25 mouse cellular contexts compared by ENCODE assay signal in the genomic region with DNA sequence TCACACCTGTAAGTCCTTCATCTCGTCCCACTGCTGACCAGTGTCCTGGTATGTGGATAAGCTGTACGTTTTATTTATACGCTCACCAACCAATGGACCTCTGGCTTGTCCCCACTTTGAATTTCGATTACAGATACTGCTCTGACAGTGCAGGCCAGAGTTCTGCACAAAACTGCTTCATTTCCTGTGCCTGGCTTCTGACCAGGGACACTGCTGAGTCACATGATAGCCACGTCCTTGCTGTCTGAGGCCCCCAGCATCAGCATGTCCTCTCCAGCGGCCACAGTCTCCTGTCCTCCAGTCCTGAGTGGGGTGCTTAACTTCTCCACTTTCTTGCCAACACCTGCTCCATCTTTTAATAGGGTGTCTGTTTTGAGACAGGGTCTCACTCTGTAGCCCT. TPM values are rescaled to one million over a fixed set of nuclear protein-coding genes. Genes with fewer than 3 reads are reported as not detected.
DNase-seq lines count a peak whose midpoint lies in the region; ATAC-seq and TF ChIP-seq lines count a peak whose summit lies in the region.
"Had no signal": no experiment of that assay in that cellular context is flagged by ENCODE, and none has a peak within 500 bp of the region (broad histone marks: within the 10 kb centered on the region; RNA-seq: fewer than 3 reads in every experiment).

No protein-coding gene starts in this region.

- WGBS in liver, embryonic 11.5 days: 65% methylated on average over 6 of the region's 6 CpGs
- WGBS in liver, postnatal 0 days (ENCODE audit: insufficient replicate concordance): 60% methylated on average over 6 of the region's 6 CpGs
- 81% methylated on average over 6 of the region's 6 CpGs for WGBS in midbrain, embryonic 10.5 days
- WGBS in midbrain, embryonic 14.5 days: 78% methylated on average over 6 of the region's 6 CpGs

- H3K9ac ChIP-seq in liver, embryonic 11.5 days (ENCODE audit: low read depth, low read length): no peak overlapping the region
- no peak overlapping the region for H3K9ac ChIP-seq in liver, postnatal 0 days (replicated peaks)
- H3K9ac ChIP-seq in midbrain, embryonic 14.5 days (replicated peaks; ENCODE audit: low read length): no peak overlapping the region
- H3K9ac ChIP-seq: hindbrain, embryonic 15.5 days; kidney, embryonic 15.5 days had no signal

- H3K4me3 ChIP-seq in liver, embryonic 11.5 days (ENCODE audit: low read depth, low read length): no peak overlapping the region
- H3K4me3 ChIP-seq in liver, postnatal 0 days (ENCODE audit: low read depth, low read length): no peak overlapping the region
- no peak overlapping the region for H3K4me3 ChIP-seq in G1E (ENCODE audit: low read depth, low read length)
- no peak overlapping the region for H3K4me3 ChIP-seq in midbrain, embryonic 10.5 days
- H3K4me3 ChIP-seq in midbrain, embryonic 14.5 days (replicated peaks; ENCODE audit: low read depth, low read length): no peak overlapping the region
- H3K4me3 ChIP-seq: erythroblast, embryonic 14.5 days; hindbrain, embryonic 10.5 days; hindbrain, embryonic 15.5 days; kidney, embryonic 15.5 days had no signal

- no peak for ATAC-seq in liver, embryonic 11.5 days (replicated peaks; ENCODE audit: low FRiP score)
- ATAC-seq in liver, postnatal 0 days: no peak
- ATAC-seq in G1E (ENCODE audit: extremely low read depth, insufficient number of reproducible peaks, low FRiP score, poor library complexity, severe bottlenecking): peak; percentile 34
- no peak for ATAC-seq in midbrain, embryonic 14.5 days (ENCODE audit: low FRiP score, low TSS enrichment)
- ATAC-seq: forebrain, embryonic 16.5 days; inflammation-experienced regulatory T-cells, adult 6 months; midbrain, embryonic 16.5 days; Patski had no signal

- no peaks in the 10 kb centered on the region for H3K4me1 ChIP-seq in liver, embryonic 11.5 days (replicated peaks; ENCODE audit: control insufficient read depth, insufficient read depth, low read length)
- H3K4me1 ChIP-seq in liver, postnatal 0 days (ENCODE audit: insufficient read depth): no peaks in the 10 kb centered on the region
- H3K4me1 ChIP-seq in G1E (ENCODE audit: insufficient read depth, low read depth, low read length): peaks cover 7% of the 10 kb centered on the region; the same call in 1 of the 2 replicates
- H3K4me1 ChIP-seq in midbrain, embryonic 10.5 days: peaks cover 4% of the 10 kb centered on the region; the same call in 1 of the 2 replicates
- H3K4me1 ChIP-seq in midbrain, embryonic 14.5 days (ENCODE audit: control insufficient read depth, insufficient read depth, low read length): no peaks in the 10 kb centered on the region
- H3K4me1 ChIP-seq: hindbrain, embryonic 10.5 days; hindbrain, embryonic 15.5 days; kidney, embryonic 15.5 days had no signal

- peak; percentile 18 for DNase-seq in liver, embryonic 11.5 days (ENCODE audit: low spot score)
- DNase-seq in liver, postnatal 0 days: no peak
- DNase-seq in G1E (ENCODE audit: low spot score): no peak
- peak; percentile 65 for DNase-seq in adrenal gland, postnatal 10 days
- no peak for DNase-seq in midbrain, embryonic 10.5 days (ENCODE audit: low spot score)
- DNase-seq in left cerebral cortex, postnatal 36 days (ENCODE audit: low spot score in 2 of 2): no peak
- DNase-seq in midbrain, embryonic 14.5 days: no peak
- DNase-seq: cerebellum, adult 18-20 months; cerebellum, postnatal 14 days; kidney, adult 11 months; kidney, postnatal 25 days; lung, postnatal 4 days; right cerebral cortex, postnatal 25 days; spleen, adult 18-20 months; thymus, adult 2 months; thymus, postnatal 36 days had no signal

- TF ChIP-seq EP300 in liver, postnatal 0 days (IDR thresholded peaks at IDR 0.05; ENCODE audit: low read depth): no peak

- H3K4me2 ChIP-seq in liver, embryonic 11.5 days: no peak overlapping the region
- no peak overlapping the region for H3K4me2 ChIP-seq in liver, postnatal 0 days (ENCODE audit: low read depth, low read length)
- no peak overlapping the region for H3K4me2 ChIP-seq in midbrain, embryonic 14.5 days (ENCODE audit: low read length)
- H3K4me2 ChIP-seq: hindbrain, embryonic 15.5 days; kidney, embryonic 15.5 days had no signal

- no peaks in the 10 kb centered on the region for H3K36me3 ChIP-seq in liver, embryonic 11.5 days (ENCODE audit: control insufficient read depth, insufficient read depth, low read length)
- no peaks in the 10 kb centered on the region for H3K36me3 ChIP-seq in liver, postnatal 0 days (replicated peaks; ENCODE audit: insufficient read depth, low read length)
- no peaks in the 10 kb centered on the region for H3K36me3 ChIP-seq in G1E (replicated peaks)
- no peaks in the 10 kb centered on the region for H3K36me3 ChIP-seq in midbrain, embryonic 10.5 days
- H3K36me3 ChIP-seq in midbrain, embryonic 14.5 days (ENCODE audit: control insufficient read depth, insufficient read depth, low read length): no peaks in the 10 kb centered on the region
- H3K36me3 ChIP-seq: hindbrain, embryonic 10.5 days; hindbrain, embryonic 15.5 days; kidney, embryonic 15.5 days had no signal

- no peaks in the 10 kb centered on the region for H3K9me3 ChIP-seq in liver, embryonic 11.5 days (ENCODE audit: control insufficient read depth, low read length)
- H3K9me3 ChIP-seq in liver, postnatal 0 days (ENCODE audit: low read length): no peaks in the 10 kb centered on the region
- no peaks in the 10 kb centered on the region for H3K9me3 ChIP-seq in G1E (replicated peaks)
- no peaks in the 10 kb centered on the region for H3K9me3 ChIP-seq in midbrain, embryonic 10.5 days (replicated peaks)
- no peaks in the 10 kb centered on the region for H3K9me3 ChIP-seq in midbrain, embryonic 14.5 days (ENCODE audit: control insufficient read depth, low read length)
- H3K9me3 ChIP-seq: hindbrain, embryonic 10.5 days; hindbrain, embryonic 15.5 days; kidney, embryonic 15.5 days had no signal

- no peak for TF ChIP-seq CTCF in liver, postnatal 0 days (IDR thresholded peaks at IDR 0.05; ENCODE audit: low read depth)
- no peak for TF ChIP-seq CTCF in G1E (IDR thresholded peaks at IDR 0.05; ENCODE audit: low read depth, low read length)

- no peak overlapping the region for H3K27ac ChIP-seq in liver, embryonic 11.5 days (ENCODE audit: low read depth, low read length)
- no peak overlapping the region for H3K27ac ChIP-seq in liver, postnatal 0 days (ENCODE audit: low read depth)
- no peak overlapping the region for H3K27ac ChIP-seq in midbrain, embryonic 10.5 days (replicated peaks)
- H3K27ac ChIP-seq in midbrain, embryonic 14.5 days (replicated peaks; ENCODE audit: low read depth, low read length): no peak overlapping the region
- H3K27ac ChIP-seq: hindbrain, embryonic 10.5 days; hindbrain, embryonic 15.5 days; kidney, embryonic 15.5 days had no signal

- intact Hi-C loops in left cerebral cortex, postnatal 36 days (cut with DNase I): no loop called here

- H3K27me3 ChIP-seq in liver, embryonic 11.5 days (replicated peaks; ENCODE audit: control insufficient read depth, insufficient read depth, low read length): no peaks in the 10 kb centered on the region
- no peaks in the 10 kb centered on the region for H3K27me3 ChIP-seq in liver, postnatal 0 days (ENCODE audit: insufficient read depth, low read length)
- peaks cover 21% of the 10 kb centered on the region for H3K27me3 ChIP-seq in G1E (ENCODE audit: insufficient read depth, low read length)
- no peaks in the 10 kb centered on the region for H3K27me3 ChIP-seq in midbrain, embryonic 10.5 days (ENCODE audit: low read depth, poor library complexity, severe bottlenecking)
- H3K27me3 ChIP-seq in midbrain, embryonic 14.5 days (ENCODE audit: control insufficient read depth, insufficient read depth, low read length): no peaks in the 10 kb centered on the region
- H3K27me3 ChIP-seq: CH12.LX; hindbrain, embryonic 15.5 days; kidney, embryonic 15.5 days had no signal

RNA-seq across cellular contexts. Expression of a gene that starts 32.9 kb away (rescaled TPM):
- 203 and 204 TPM in 2 replicates for polyA plus RNA-seq in liver, embryonic 11.5 days (2014; fragmentation: Nextera tagmentation; extraction: Ambion mirVana)
- polyA plus RNA-seq in liver, postnatal 0 days (2015; fragmentation: Nextera tagmentation; extraction: Ambion mirVana): 119 and 122 TPM in 2 replicates
- total RNA-seq in G1E (2014; fragmentation: Nextera tagmentation): 17.9 and 26.1 TPM in 2 replicates
- 75.1 and 89.8 TPM in 2 replicates for total RNA-seq in G1E (2017)
- 112 and 154 TPM in 2 replicates for polyA plus RNA-seq in G1E (2012)
- 100 to 1,000 TPM; 155 to 166 TPM for total RNA-seq in adrenal gland, postnatal 10 days (2021)
- 155 and 159 TPM in 2 replicates for polyA plus RNA-seq in midbrain, embryonic 10.5 days (2016; fragmentation: Nextera tagmentation; extraction: Ambion mirVana)
- total RNA-seq in left cerebral cortex, postnatal 36 days (2021): 10 to 100 TPM; 64.7 to 71.7 TPM
- polyA plus RNA-seq in midbrain, embryonic 14.5 days (2014; fragmentation: Nextera tagmentation; extraction: Ambion mirVana): 180 and 218 TPM in 2 replicates

Comparison
In these comparisons a context has a peak if more than half of its experiments do, and no peak if none do; other contexts are left out.
1. DNase-seq: peak in liver, embryonic 11.5 days (single experiment) and adrenal gland, postnatal 10 days (single experiment); none in liver, postnatal 0 days (single experiment), G1E (single experiment), midbrain, embryonic 10.5 days (single experiment), left cerebral cortex, postnatal 36 days (0 of 2) and midbrain, embryonic 14.5 days (single experiment).